Mouse (Mus musculus): ENCODE measurements around the gene Srp9.
"Not testable (repeated sequence)": the region's sequence is repeated elsewhere in the genome, so short reads cannot be mapped to it uniquely, and the experiment has no call there.

Srp9 gene

GRCm38 (mm10) chr1:182148864-182149514 is 24.5 kb downstream of the Srp9 start:
- DNase-seq: no peak

GRCm38 (mm10) chr1:182149966-182150365 is 25.4 kb downstream of the Srp9 start:
- DNase-seq: peak; percentile 20

GRCm38 (mm10) chr1:182157734-182158133 is 33.2 kb downstream of the Srp9 start:
- no peak for DNase-seq

DNA sequence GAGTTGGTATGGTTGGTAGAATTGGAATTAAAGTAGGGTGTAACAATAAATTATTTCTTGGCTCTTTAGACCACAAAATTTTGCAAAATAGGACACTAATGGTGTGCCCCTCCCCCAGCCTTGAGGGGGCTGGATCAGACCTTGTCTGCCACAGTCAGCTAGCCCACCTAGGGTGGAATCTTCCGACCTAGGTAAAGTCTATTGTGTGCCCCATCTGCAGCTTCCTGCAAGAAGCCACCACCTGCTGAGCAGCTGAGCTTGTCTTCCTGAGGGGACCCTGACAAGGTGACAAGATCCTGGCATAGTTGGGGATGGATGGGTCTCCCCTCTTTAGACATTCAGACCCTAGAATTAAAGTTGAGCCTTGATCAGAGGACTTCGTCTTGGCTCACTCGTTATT is 35.0 kb downstream of the Srp9 start:
- no peak for DNase-seq

GRCm38 (mm10) chr1:182162951-182163350 is 38.4 kb downstream of the Srp9 start:
- no peak for DNase-seq

- DNase-seq: no peak
These were observed 39.8 kb downstream of the Srp9 start, which contains the start of gene Vmn1r1 for GRCm38 (mm10) chr1:182164386-182164785. Gene Vmn1r1, minus strand, starts transcription at chr1:182164486.

- not testable (repeated sequence) for DNase-seq
These were observed 45.7 kb downstream of the Srp9 start for GRCm38 (mm10) chr1:182170206-182170605.

DNA sequence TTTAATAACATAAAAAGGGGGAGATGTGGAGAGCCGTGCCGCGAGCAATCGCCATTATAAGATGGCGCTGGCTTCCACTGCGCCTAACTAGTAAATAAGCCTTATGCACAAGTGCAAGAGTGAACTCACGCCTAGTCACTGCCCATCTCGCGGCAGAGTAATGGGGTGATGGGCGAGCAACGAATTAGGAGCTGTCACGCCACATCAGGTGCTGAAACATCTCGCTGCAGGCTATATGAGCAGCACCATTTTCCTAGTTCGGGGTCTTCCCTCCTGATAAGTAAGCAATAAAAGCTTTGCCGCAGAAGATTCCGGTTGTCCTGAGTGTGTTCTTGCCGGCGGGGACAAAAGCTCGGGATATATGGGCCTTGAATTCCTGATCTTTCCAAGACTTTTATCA is 52.4 kb downstream of the Srp9 start:
- DNase-seq: not testable (repeated sequence)

- no peak for DNase-seq
These were observed 57.1 kb downstream of the Srp9 start for GRCm38 (mm10) chr1:182181456-182182305.

Measured in retina, postnatal 1 day (tissue).